Mouse (Mus musculus) kidney, adult 2 months (tissue): ENCODE measurements around the gene Fsd2.

Source experiments
- CTCF ChIP-seq: fragments of 200-500 bp; conservative IDR thresholded peaks from 2 replicates; pipeline ENCODE4 v1.5.1; 2011; ENCODE audit warnings: low read depth, mild to moderate bottlenecking, control low read depth, low read length, moderate library complexity, mixed read lengths; ENCODE audit not compliant: insufficient read depth, insufficient read length
- POLR2A ChIP-seq: fragments of 200-500 bp; IDR thresholded peaks from one replicate; pipeline ENCODE4 v1.6.1; 2011; ENCODE audit warnings: low read depth, low read length, control low read depth

GRCm38 (mm10) chr7:81561211-81561610, 5.5 kb downstream of the Fsd2 start:
- no peak for TF ChIP-seq POLR2A
- TF ChIP-seq CTCF = no peak
